Mouse (Mus musculus) lung, adult 2 months (tissue): ENCODE measurements around the gene Aes.

Experiments
- CTCF ChIP-seq: fragments of 200-500 bp; IDR thresholded peaks from 2 replicates; pipeline ENCODE4 v1.5.1; 2011; ENCODE audit warnings: mild to moderate bottlenecking, low read length, control low read depth; ENCODE audit not compliant: insufficient read depth
- POLR2A ChIP-seq: fragments of 200-500 bp; IDR thresholded peaks from 2 replicates; pipeline ENCODE4 v1.6.1; 2011; ENCODE audit warnings: low read depth, mild to moderate bottlenecking, control low read depth, low read length, borderline replicate concordance; ENCODE audit errors: extremely low read depth

DNA sequence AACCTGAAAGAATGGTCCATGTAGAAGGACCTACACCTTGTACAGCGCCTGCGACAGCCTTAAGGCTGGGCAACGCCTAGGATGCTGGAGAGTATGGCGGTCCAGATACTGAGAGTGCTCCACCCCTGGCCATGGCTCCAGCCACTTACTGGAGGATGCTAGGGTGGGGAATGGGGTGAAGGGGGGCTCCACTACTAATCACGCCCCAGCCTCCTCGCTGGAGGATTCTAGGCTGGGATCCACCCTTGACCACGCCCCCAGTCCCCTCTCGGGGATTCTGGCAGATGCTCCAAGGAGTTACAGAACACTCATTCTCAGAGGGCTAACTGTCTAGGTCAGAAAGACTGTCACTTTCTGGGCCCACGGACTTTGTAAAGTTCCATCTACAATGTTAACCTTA lies 13.7 kb downstream of the Aes start:
- TF ChIP-seq POLR2A (no peak), CTCF (no peak)
